Mouse (Mus musculus) forebrain, embryonic 14.5 days (tissue): ENCODE results near the gene Tssc4. TPM values are rescaled to one million over a fixed set of nuclear protein-coding genes. Genes with fewer than 3 reads are reported as not detected.

Experiments
- ATAC-seq: fragments of 200-750 bp; cut with Nextera tagmentation; 2 replicates; pipeline ENCODE4 v1.8.0; 2017; ENCODE audit warnings: mild to moderate bottlenecking, moderate library complexity
- DNase-seq: peaks from one replicate; pipeline ENCODE4 v3.0.0-alpha.2; 2015; ENCODE audit warnings: low spot score
- H3K27ac ChIP-seq: fragments of 300-500 bp; sonication (generic); 2 replicates; pipeline ENCODE4 v1.5.1; 2014; ENCODE audit warnings: low read depth, mild to moderate bottlenecking, control low read depth, low read length, moderate library complexity
- H3K27me3 ChIP-seq: fragments of 300-500 bp; sonication (generic); replicated peaks from 2 replicates; pipeline ENCODE4 v1.6.1; 2014; ENCODE audit warnings: low read length, control low read depth, mixed read lengths; ENCODE audit not compliant: control insufficient read depth, insufficient read depth
- H3K36me3 ChIP-seq: fragments of 300-500 bp; sonication (generic); 2 replicates; pipeline ENCODE4 v1.6.1; 2014; ENCODE audit warnings: low read length, control low read depth; ENCODE audit not compliant: control insufficient read depth, insufficient read depth
- H3K4me1 ChIP-seq: fragments of 300-500 bp; sonication (generic); 2 replicates; pipeline ENCODE4 v1.6.1; 2014; ENCODE audit warnings: antibody characterized with exemption, low read length, control low read depth; ENCODE audit not compliant: control insufficient read depth, insufficient read depth
- H3K4me2 ChIP-seq: fragments of 300-500 bp; sonication (generic); 2 replicates; pipeline ENCODE4 v1.6.1; 2014; ENCODE audit warnings: mild to moderate bottlenecking, control low read depth, low read length
- H3K4me3 ChIP-seq: fragments of 300-500 bp; sonication (generic); 2 replicates; pipeline ENCODE4 v1.5.1; 2014; ENCODE audit warnings: low read depth, low read length, control low read depth
- H3K9ac ChIP-seq: fragments of 300-500 bp; sonication (generic); 2 replicates; pipeline ENCODE4 v1.6.1; 2014; ENCODE audit warnings: mild to moderate bottlenecking, low read length, control low read depth, moderate library complexity
- H3K9me3 ChIP-seq: fragments of 300-500 bp; sonication (generic); replicated peaks from 2 replicates; pipeline ENCODE4 v1.6.1; 2016; ENCODE audit warnings: low read length, control low read depth, mixed read lengths; ENCODE audit not compliant: control insufficient read depth
- WGBS: fragments of 180-500 bp; shearing (Covaris S2); extraction: QIAGEN DNeasy Blood & Tissue Kit; methylation state at CpG from one replicate; pipeline ENCODE4 v1.1.7; 2014; 5-methylcytosine and 5-hydroxymethylcytosine counted together
- polyA plus RNA-seq: library from polyadenylated mRNA; unstranded; fragments of >200 nt; fragmentation: Nextera tagmentation; extraction: Ambion mirVana; gene quantifications from 2 replicates; pipeline ENCODE4 v1.2.1, GENCODE M21; 2014

The Tssc4 gene
- polyA plus RNA-seq, 1 experiment from 2014 or later = 106 TPM

GRCm38 (mm10) chr7:143087070-143087579, 18.1 kb downstream of the Tssc4 start:
- 35% methylated on average over 4 of the region's 4 CpGs for WGBS
- Histone ChIP-seq H3K4me3 (no peak overlapping the region), H3K27ac (no peak overlapping the region), H3K4me2 (no peak overlapping the region), H3K9me3 (no peaks in the 10 kb centered on the region), H3K36me3 (no peaks in the 10 kb centered on the region), H3K4me1 (no peaks in the 10 kb centered on the region), H3K9ac (no peak overlapping the region), H3K27me3 (no peaks in the 10 kb centered on the region)
- peak; percentile 58; the same call in 1 of the 2 replicates for ATAC-seq
- DNase-seq = peak; percentile 56

DNA sequence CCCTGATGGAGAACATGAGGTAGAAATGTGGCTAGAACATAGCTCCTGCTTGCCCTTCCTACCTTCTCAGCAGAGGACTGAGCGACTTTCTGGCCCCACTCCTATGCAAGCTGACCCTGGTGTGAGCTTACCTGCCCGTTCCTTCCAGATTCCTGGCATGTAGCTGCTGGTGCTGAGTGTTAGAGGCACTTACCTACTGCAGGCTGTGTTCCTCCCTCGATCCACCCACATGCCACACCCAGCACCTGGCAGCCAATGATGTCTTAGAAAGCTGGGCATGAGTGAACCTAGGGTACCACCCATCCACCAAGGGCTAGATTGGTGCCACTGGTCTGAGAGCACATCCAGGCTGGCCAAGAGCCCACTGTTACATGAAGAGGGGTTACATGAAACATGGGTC, 24.8 kb downstream of the Tssc4 start:
- no peak overlapping the region for H3K4me2 ChIP-seq
- 76% methylated on average over 3 of the region's 3 CpGs for WGBS
- ATAC-seq (no peak), DNase-seq (no peak)
- H3K4me1 ChIP-seq = no peaks in the 10 kb centered on the region
- H3K27ac ChIP-seq = no peak overlapping the region
- H3K9ac ChIP-seq = no peak overlapping the region
- no peaks in the 10 kb centered on the region for H3K27me3 ChIP-seq
- H3K9me3 ChIP-seq = no peaks in the 10 kb centered on the region
- no peaks in the 10 kb centered on the region for H3K36me3 ChIP-seq
- no peak overlapping the region for H3K4me3 ChIP-seq

DNA sequence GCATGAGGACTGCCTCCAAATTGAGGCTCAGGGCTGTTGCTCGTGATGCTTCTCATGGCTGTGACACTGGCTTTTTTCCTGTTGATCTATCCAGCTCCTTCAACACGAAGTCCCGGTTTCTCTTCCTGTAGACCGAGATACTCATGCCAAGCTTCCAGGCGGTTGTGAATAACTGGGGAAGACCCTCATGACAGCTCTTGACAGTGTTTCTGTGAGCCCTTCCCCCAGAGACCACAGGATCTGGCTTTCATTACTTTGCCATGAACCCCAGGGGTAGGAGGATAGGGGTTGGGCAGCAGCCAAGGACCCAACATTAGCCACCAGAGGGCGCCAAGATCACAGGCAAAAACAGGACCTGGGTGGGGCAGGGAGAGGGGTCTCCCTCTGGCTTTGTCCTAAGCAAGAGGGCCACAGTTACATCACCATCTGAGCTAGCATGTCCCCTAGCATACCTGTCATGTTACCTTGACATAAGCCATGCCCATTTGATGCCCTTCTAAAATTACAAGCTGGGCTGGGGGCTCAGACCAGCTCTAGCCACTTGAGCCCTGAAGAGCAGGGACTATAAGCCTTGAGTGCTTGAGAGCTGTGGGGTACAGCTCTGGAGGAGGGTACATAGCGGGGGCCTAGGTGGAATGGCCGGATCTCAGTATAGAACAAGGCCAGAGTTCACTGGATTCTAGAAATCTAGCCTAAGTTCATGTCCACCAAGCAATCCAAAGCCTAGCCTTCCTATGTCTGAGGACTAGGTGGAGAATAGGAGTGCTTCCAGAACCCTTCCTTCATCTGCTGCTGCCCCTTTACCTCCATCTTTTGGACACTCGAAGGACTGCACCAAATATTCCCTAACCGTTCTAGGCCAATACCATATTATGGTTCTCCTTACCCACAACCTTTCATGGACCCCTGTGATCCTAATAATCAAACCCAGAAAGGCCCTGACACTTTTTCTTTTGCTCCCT, 25.8 kb downstream of the Tssc4 start, which contains the start of gene Trpm5:
Trpm5 (minus strand) TSS at position 51 of the 962 bp plus-strand sequence.
- ATAC-seq (no peak), DNase-seq (peak; percentile 27)
- no peaks in the 10 kb centered on the region for H3K27me3 ChIP-seq
- H3K9ac ChIP-seq = no peak within 1 kb of the TSS
- no peak within 1 kb of the TSS for H3K4me2 ChIP-seq
- H3K9me3 ChIP-seq = no peaks in the 10 kb centered on the region
- H3K4me1 ChIP-seq = no peaks in the 10 kb centered on the region
- WGBS = 51% methylated on average over 10 of the region's 10 CpGs
- no peak within 1 kb of the TSS for H3K4me3 ChIP-seq
- H3K27ac ChIP-seq = no peak within 1 kb of the TSS
- no peaks in the 10 kb centered on the region for H3K36me3 ChIP-seq

DNA sequence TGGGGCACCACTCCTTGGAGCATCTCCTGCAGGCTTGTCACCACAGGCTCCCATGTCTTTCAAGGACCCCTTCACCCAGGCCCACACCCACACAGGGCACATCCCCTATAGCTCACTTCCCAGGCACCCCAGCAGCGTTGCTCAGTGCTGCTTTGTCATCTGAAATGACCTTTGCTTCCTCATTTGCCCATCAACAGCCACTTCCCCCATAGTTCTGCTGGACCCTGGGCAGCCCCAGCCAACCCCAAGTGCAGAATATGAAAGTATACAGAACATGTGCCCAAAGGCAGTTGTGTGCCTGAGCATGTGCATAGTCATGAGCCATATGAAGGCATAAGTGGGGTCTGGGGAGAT, 26.5 kb downstream of the Tssc4 start:
- DNase-seq (no peak), ATAC-seq (no peak)
- no peak overlapping the region for H3K9ac ChIP-seq
- 59% methylated on average over 1 of the region's 1 CpGs for WGBS
- H3K27ac ChIP-seq = no peak overlapping the region
- no peak overlapping the region for H3K4me2 ChIP-seq
- H3K9me3 ChIP-seq = no peaks in the 10 kb centered on the region
- H3K4me3 ChIP-seq = no peak overlapping the region
- no peaks in the 10 kb centered on the region for H3K36me3 ChIP-seq
- no peaks in the 10 kb centered on the region for H3K27me3 ChIP-seq
- no peaks in the 10 kb centered on the region for H3K4me1 ChIP-seq

DNA sequence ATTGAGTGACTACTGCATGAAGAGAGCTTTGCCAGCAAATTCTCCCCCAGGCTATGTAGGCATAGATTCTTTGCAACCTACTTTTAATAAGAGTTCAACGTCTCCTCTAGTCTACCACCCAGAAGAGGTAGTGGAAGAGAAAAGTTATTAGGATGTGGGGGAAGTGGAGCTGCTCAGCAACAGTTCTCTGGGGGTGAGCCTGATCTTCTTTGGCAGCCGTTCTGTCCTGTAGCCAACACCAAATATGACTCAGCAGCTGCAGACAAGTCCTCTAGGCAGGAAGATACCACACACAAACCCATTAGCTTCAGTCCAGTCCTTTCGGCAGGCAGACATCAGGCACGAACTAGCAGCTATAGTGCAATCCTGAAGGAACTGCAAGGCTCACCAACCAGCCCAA, 31.7 kb downstream of the Tssc4 start:
- ATAC-seq (no peak), DNase-seq (no peak)
- Histone ChIP-seq H3K36me3 (no peaks in the 10 kb centered on the region), H3K4me2 (no peak overlapping the region), H3K9me3 (no peaks in the 10 kb centered on the region), H3K4me3 (no peak overlapping the region), H3K4me1 (no peaks in the 10 kb centered on the region), H3K27ac (no peak overlapping the region), H3K27me3 (peaks cover 6% of the 10 kb centered on the region), H3K9ac (no peak overlapping the region)
- 74% methylated on average over 4 of the region's 4 CpGs for WGBS

- 69% methylated on average over 11 of the region's 11 CpGs for WGBS
- Histone ChIP-seq H3K9ac (no peak overlapping the region), H3K27ac (no peak overlapping the region), H3K27me3 (peaks cover 38% of the 10 kb centered on the region), H3K36me3 (no peaks in the 10 kb centered on the region), H3K4me2 (no peak overlapping the region), H3K4me1 (no peaks in the 10 kb centered on the region), H3K4me3 (no peak overlapping the region), H3K9me3 (no peaks in the 10 kb centered on the region)
- DNase-seq (no peak), ATAC-seq (no peak)
These were observed 36.3 kb downstream of the Tssc4 start for GRCm38 (mm10) chr7:143105258-143105897.

DNA sequence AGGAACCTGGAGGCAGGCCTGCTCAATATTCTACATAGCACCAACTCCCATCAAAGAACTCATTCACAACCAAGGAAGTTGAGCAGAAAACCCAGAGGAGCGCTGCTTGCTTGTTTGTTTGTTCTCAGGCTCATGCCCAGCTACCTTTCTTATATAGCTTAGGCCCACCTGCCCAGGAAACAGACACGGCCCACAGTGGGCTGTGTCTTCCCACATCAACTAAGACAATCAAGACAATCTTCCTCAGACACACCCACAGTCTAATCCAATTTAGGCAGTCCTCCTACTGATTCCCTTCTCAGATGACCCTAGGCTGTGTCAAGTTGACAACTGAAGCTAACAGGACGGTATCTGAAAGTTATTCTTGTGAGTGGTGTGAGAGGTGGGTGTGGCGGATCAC, 37.0 kb downstream of the Tssc4 start, which contains the start of gene Kcnq1:
Kcnq1 (plus strand) TSS at position 301 of the 400 bp plus-strand sequence.
- WGBS = 64% methylated on average over 4 of the region's 4 CpGs
- peaks cover 38% of the 10 kb centered on the region for H3K27me3 ChIP-seq

DNA sequence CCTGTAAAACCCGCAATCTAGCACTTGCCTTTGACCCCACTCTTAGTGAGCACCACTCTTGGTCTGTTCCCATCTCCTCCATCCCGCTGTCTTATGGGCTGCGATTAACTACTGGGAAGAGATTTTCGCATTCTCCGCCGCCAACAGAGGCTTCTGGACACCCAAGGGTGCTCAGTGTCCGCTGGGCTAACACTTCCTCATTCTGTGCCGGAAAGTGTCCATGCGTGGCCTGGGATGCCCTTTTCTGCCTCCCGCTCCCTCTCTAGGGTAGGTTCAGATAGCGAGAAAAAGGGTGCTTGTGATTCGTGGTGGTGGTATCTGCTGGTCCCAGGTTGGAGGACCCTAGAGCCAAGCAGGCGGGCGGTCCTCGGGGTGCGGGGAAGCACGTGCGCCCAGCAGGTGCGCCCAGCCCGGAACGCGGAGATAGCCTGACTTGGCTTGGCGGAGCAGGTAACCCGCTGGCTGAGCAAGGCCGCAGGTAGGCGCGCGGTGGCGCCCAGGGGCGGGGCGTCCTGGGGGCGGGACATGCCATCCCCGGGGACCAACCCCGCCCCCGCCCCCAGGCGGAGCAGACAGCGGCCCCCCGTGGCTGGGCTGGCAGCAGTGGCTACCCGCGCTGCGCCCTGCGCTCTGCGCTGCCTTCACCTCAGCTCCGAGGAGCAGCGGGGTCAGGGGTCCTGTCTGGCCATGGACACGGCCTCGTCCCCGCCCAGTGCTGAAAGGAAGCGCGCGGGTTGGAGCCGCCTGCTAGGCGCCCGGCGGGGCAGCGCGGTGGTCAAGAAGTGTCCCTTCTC, 37.8 kb downstream of the Tssc4 start:
- H3K36me3 ChIP-seq = no peaks in the 10 kb centered on the region
- no peak overlapping the region for H3K27ac ChIP-seq
- ATAC-seq = no peak
- no peak overlapping the region for H3K9ac ChIP-seq
- DNase-seq = no peak
- peaks cover 38% of the 10 kb centered on the region for H3K27me3 ChIP-seq
- WGBS = 6% methylated on average over 51 of the region's 57 CpGs
- H3K4me2 ChIP-seq = peak overlapping the region; percentile 44
- peak overlapping the region; percentile 11; the same call in 1 of the 2 replicates for H3K4me3 ChIP-seq
- no peaks in the 10 kb centered on the region for H3K9me3 ChIP-seq
- H3K4me1 ChIP-seq = no peaks in the 10 kb centered on the region

More for the DNA sequence above, 37.0 kb downstream of the Tssc4 start, which contains the start of gene Kcnq1:
- H3K27ac ChIP-seq = no peak within 1 kb of the TSS
- H3K36me3 ChIP-seq = no peaks in the 10 kb centered on the region
- no peaks in the 10 kb centered on the region for H3K9me3 ChIP-seq
- ATAC-seq (no peak), DNase-seq (no peak)
- peak within 1 kb of the TSS; percentile 11; the same call in 1 of the 2 replicates for H3K4me3 ChIP-seq
- H3K9ac ChIP-seq = no peak within 1 kb of the TSS
- H3K4me2 ChIP-seq = peak within 1 kb of the TSS; percentile 44
- H3K4me1 ChIP-seq = no peaks in the 10 kb centered on the region
